Mouse (Mus musculus) mouse trophoblast stem cell (cell line): ENCODE data around the gene Rrp8.

Experiments used
- in situ Hi-C, 2 experiments: fragments of 300-500 bp; cut with MseI, MboI; formaldehyde crosslinking; loops; 2 replicates in 1 of 2; 3 replicates in 1 of 2; pipeline ENCODE4 v1.15.1; 2025

Rrp8 gene

DNA sequence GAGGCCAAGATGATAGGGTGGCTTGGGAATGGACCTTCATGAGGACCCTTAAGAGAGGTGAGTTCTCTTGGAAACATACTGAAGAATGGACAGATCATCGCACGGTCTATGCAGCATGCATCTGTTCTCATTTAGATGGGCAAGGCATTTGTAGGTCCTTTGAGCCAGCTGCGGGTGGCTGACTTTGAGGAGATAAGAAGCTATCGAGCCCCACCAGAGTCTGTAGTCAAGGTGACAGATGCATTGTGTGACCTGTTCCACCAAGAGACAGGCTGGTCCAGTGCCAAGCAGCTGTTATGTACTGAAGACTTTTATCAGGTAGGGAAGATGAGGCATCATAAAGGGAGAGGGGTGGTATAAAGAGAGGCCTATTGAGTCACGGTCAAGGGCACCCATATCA lies 28.5 kb downstream of the Rrp8 start:
- in situ Hi-C loops, result no loop called here

DNA sequence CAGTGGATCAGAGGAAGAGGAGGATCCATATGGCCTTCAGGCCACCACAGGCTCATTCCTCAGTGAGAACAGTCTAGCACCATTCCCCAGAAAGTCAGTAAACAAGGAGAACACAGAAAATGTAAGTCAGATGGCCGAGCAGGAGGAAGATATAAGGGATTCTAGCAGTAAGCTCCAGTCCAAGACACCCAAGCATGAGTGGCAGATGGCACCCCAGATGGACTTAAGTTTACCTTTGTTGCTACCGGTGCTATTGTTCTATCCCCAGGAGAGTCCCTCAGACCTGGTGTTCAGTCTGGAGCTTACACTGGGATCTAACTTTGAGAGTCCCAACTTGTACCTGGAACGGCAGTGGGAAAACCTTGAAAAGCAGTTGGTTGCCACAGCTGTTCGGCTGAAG lies 33.4 kb downstream of the Rrp8 start:
- in situ Hi-C loops, result no loop called here

GRCm38 (mm10) chr7:105703184-105703583 lies 34.0 kb downstream of the Rrp8 start:
- in situ Hi-C loops, result no loop called here

- in situ Hi-C loops, result no loop called here
These were observed 46.3 kb downstream of the Rrp8 start for GRCm38 (mm10) chr7:105690875-105691274.

DNA sequence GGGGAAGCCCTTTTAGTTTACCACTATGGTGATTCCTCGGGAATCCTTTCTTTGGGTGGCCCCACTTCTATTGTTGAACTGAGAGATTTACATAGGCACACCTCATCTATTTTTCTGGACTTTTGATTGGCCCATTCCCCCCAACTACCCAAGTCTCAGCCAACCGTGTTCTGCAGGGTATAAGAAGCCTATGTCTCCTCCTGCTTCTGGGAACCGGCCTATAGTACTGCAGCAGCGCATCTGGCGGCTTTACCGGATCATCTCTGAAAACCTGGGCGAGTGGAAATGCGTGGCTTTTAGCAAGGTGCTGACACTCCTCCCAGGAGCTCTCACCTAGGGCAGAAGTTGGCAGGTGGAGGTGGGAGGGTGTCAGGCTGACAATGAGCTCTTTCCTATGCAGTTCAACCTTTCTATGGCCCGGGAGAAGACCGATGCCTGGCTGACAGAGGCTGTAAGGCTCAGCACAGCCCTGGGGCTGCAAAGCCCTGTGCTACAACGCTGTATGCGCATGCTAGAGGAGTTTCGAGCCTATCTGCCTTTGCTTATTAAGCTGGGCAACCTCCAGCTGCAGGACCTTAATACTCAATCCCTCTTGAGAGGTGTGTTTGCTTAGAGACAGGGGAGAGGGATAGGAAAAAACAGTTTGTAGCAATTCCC lies 51.5 kb downstream of the Rrp8 start:
- in situ Hi-C loops, result no loop called here
